ENCODE assay signal across 11 mouse cellular contexts in genomic region chr8:94485288-94485687, GRCm38 (mm10). TPM values are rescaled to one million over a fixed set of nuclear protein-coding genes. Genes with fewer than 3 reads are reported as not detected.
DNase-seq lines count a peak whose midpoint lies in the region; ATAC-seq lines count a peak whose summit lies in the region.
"Had no signal": no experiment of that assay in that cellular context is flagged by ENCODE, and none has a peak within 500 bp of the region (broad histone marks: within the 10 kb centered on the region; RNA-seq: fewer than 3 reads in every experiment).

No protein-coding gene starts in this region.

- peak; percentile 13 to 31 for DNase-seq in heart, adult 9 months (ENCODE audit: low spot score in 2 of 2)
- no peak for DNase-seq in heart, postnatal 25 days (ENCODE audit: low spot score)
- peak; percentile 23 for DNase-seq in lung, postnatal 36 days
- no peak for DNase-seq in lung, postnatal 14 days
- peak; percentile 46 for DNase-seq in testis, postnatal 14 days (ENCODE audit: low spot score)
- no peak for DNase-seq in left cerebral cortex, postnatal 4 days
- DNase-seq in frontal cortex, postnatal 10 days (ENCODE audit: low spot score in 2 of 2) = no peak
- DNase-seq: adrenal gland, adult 8-10 months; cerebellum, adult 9-10 months had no signal

- intact Hi-C loops in heart, postnatal 25 days (cut with DNase I) = loop anchor here (2.0 to 5.0 kb wide), 2 partner anchors 88 to 154 kb away; no protein-coding TSS in a partner anchor
- intact Hi-C loops in left cerebral cortex, postnatal 4 days (cut with DNase I) = no loop called here

- 0 out of 2 replicates have a peak, but pooled peaks have one; percentile 37 for ATAC-seq in common myeloid progenitor, adult 5-6 weeks (replicated peaks; ENCODE audit: low read depth, poor library complexity, severe bottlenecking)
- ATAC-seq: forebrain, embryonic 15.5 days had no signal

RNA-seq across cellular contexts. Expression of gene Cpne2, which starts 47.5 kb away (rescaled TPM):
- 1 to 10 TPM; 3.5 to 5.1 TPM for total RNA-seq in heart, postnatal 25 days (2021)
- total RNA-seq in common myeloid progenitor, adult 5-6 weeks (2017) = 78.1 and 88.0 TPM in 2 replicates
- 10 to 100 TPM; 56.9 to 67.4 TPM for total RNA-seq in left cerebral cortex, postnatal 4 days (2021)

RNA-seq across cellular contexts. Expression of gene Nlrc5, which starts 51.1 kb away (rescaled TPM):
- total RNA-seq in heart, postnatal 25 days (2021) = 1 to 10 TPM in 1 of 2 experiments, under 1 TPM in 1; 0.49 to 1.7 TPM
- 42.9 and 52.2 TPM in 2 replicates for total RNA-seq in common myeloid progenitor, adult 5-6 weeks (2017)
- total RNA-seq in left cerebral cortex, postnatal 4 days (2021) = under 1 TPM; 0.30 to 0.81 TPM

Comparison
In these comparisons a context has a peak if more than half of its experiments do, and no peak if none do; other contexts are left out.
1. DNase-seq: peak in heart, adult 9 months (2 of 2), lung, postnatal 36 days (single experiment) and testis, postnatal 14 days (single experiment); none in heart, postnatal 25 days (single experiment), lung, postnatal 14 days (single experiment), left cerebral cortex, postnatal 4 days (single experiment) and frontal cortex, postnatal 10 days (0 of 2).
2. RNA of gene Cpne2, which starts 47.5 kb away (total RNA-seq): 78.1 to 88.0 TPM in common myeloid progenitor, adult 5-6 weeks and 56.9 to 67.4 TPM in left cerebral cortex, postnatal 4 days; 3.5 to 5.1 TPM in heart, postnatal 25 days; every median in the first group is over 4 times any median in the second.
3. RNA of gene Nlrc5, which starts 51.1 kb away (total RNA-seq): 42.9 to 52.2 TPM in common myeloid progenitor, adult 5-6 weeks; 0.49 to 1.7 TPM in heart, postnatal 25 days and 0.30 to 0.81 TPM in left cerebral cortex, postnatal 4 days; every median in the first group is over 10 times any median in the second.